Mouse (Mus musculus) erythroblast, embryonic 14.5 days (primary cell): Measurements from ENCODE around the gene Klrb1c.

Experiments used
- GATA1 ChIP-seq: IDR thresholded peaks from 2 replicates; pipeline ENCODE4 v1.6.1; 2012; ENCODE audit warnings: low read length, inconsistent platforms, mixed read lengths
- TAL1 ChIP-seq: IDR thresholded peaks from 3 replicates; pipeline ENCODE4 v1.6.1; 2012; ENCODE audit warnings: low read length, inconsistent platforms, mixed read lengths

GRCm38 (mm10) chr6:128793734-128794133, 4.7 kb upstream of the Klrb1c start:
- TF ChIP-seq GATA1 (no peak), TAL1 (no peak)
